Mouse (Mus musculus) left cerebral cortex, postnatal 4 days (tissue): Measurements from ENCODE around the gene Srek1. TPM values are rescaled to one million over a fixed set of nuclear protein-coding genes. Genes with fewer than 3 reads are reported as not detected.

Experiments
- DNase-seq: peaks from one replicate; pipeline ENCODE4 v3.0.0-alpha.2; 2022
- intact Hi-C: fragments of 180-260 bp; cut with DNase I; formaldehyde crosslinking; loops from one replicate; pipeline ENCODE4 v1.15.1; 2025
- total RNA-seq, 2 experiments: library from RNA; stranded (reverse); gene quantifications; 2 replicates each; pipeline ENCODE4 v1.2.3; 2021

Srek1 gene
- 10 to 100 TPM; 89.1 to 93.2 TPM for total RNA-seq

DNA sequence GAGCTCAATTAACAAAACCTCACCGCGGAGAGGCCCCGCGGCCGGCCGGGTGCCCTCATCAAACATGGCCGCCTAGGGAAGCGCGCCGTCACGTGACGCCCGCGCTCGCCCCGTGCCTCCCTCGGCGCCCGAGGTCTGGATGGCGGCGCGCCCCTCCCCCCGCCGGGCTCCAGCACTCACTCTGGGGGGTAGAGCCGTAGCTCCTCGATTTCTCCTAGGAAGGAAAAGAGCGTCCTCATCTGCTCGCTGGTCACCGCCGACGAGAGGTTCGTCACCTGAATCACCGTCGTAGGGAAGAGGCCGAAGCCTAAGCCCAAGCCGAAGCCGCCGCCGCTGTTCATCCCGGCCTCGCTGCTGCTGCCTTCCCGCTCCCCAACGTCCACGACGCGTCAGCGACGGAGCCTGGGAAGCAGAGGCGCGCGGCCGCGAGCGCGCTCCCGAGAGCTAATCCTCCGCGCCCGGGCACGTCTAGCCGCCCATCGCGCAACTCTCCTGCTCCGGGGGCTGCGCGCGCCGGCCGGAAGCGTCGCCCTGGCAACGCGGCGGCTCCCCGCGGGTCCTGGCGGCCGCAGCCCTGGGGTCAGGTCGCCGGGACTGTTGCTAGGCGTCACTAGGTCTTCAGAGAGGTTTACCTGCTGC is at the start of gene Srek1:
Srek1 (minus strand) TSS at position 490 of the 639 bp plus-strand sequence.
- peak; percentile 97 for DNase-seq
- intact Hi-C loops, result loop anchor here (10.0 kb wide), 1 partner anchor 271 kb away; no protein-coding TSS in a partner anchor

DNA sequence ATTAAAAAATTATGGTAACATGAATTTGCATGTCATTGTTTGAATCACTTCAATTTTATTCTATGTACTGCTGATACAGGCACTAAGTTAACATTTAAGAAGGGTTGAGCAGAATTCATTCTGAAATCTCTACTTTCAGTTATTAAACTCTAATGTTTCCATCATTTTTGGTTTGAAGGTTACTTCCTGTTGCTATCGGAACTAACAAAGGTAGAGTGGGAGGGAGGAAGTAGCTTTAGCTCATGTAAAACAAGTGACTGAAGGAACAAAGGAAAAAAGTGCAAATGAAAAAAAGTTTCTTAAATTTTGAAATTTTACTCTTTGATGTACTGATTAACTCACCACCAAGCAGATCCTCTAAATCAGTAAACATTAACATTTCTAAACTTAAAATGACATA is 47.9 kb upstream of the Srek1 start:
- DNase-seq, result no peak
- intact Hi-C loops, result no loop called here

DNA sequence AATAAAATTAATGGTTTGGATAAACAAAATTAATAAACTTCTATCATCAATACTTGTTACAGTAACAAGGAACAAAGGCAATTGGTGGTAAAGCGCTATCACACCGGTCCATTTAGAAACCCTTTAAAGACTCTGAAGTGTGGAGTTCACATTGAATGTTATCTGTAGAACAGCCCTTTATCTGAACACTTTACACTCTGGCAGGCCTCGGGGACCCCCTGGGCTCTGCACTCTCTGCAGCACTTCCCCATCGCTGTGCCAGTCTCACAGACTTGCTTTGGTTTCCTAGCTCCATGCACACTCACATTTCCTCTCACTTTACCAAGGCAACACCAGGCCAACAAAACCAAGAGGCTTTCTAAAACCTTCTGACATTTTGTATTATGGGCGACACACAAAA is 45.0 kb upstream of the Srek1 start:
- intact Hi-C loops, result no loop called here
- DNase-seq, result no peak

DNA sequence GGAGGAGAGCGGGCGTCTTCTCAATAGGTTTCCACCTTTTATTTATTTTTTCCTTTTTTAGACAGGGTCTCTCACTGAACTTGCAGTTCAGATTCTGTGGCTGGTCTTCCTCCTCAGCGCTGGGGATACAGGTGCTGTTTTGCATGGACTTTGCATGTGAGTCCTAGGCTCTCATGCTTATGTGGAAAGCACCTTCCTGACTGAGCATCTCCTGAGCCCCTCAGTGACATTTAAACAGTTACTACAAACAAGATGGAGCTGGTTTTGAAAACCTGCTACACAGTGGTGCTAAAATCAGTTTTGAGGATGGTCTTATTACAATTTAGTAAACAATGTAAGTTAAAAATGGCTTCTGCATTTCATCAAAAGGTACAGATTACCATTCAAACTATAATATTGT is 43.5 kb upstream of the Srek1 start:
- intact Hi-C loops, result no loop called here
- DNase-seq, result no peak

DNA sequence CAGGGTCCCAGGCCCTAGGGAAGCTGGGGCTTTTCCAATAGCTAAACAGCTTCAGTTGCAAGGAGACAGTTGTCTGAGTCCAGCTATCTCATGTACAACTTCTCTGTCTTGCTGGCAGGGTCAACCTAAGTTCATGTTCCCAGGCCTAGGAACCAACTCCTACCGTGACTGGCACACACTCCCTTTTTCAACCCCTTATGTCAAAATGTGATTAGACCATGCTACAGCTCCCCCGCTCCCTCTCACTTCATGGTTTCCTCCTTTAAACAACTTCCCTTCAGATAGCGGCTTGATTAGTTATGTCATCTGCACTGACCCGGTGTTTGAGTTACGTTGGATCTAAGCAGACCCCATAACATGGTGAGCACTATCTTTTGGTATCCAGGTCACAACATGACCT is 33.1 kb upstream of the Srek1 start:
- no peak for DNase-seq
- intact Hi-C loops, result no loop called here

DNA sequence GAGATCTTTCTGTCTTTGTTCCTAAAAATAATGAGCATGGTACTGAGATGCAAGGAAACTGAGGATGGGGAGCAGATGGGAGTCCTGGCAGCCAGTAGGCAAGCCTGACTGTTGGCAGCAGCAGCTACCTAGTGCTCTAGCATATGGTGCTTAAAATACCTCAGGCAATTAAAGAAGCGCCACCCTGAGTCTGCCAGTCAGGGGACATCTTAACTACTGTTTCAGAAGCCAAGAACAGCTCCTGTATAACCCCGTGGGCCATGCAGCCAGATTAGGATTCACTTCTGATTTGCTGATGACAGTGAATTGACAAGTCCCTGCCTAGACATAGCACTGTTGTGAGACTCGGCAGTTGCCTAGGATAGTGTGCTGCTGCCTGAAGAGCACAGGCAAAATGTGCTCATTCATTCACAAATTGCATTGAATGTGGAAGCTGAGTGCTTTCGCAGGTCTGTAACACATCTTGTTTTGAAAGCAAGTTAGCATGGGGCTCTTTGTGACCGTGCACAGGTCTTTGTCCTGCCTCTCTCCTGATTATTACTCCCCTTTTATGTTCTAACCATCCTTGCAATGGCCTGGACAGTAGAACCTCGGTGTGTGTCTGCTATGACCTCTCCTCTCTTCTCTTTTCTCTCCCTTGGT is 31.9 kb upstream of the Srek1 start:
- DNase-seq, result peak; percentile 61
- intact Hi-C loops, result no loop called here

DNA sequence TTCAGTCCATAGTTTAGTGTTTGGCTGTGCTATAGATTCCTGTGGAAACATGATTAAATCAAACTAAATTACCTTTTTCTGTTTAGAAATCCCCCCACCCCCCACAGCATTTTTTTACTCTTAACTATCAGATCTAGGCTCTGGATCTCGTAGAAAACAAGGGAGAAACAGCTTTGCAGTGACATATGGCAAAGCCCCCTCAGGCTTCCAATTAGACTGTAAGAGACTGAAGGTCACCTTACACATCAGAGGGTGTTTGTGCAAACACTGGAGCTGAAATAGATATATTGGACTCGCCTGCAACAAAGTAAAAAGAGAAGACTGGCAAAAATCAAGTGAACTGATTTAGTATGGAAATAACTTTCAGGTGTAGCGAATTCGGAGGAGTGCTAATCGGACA is 29.3 kb upstream of the Srek1 start:
- no peak for DNase-seq
- intact Hi-C loops, result no loop called here

DNA sequence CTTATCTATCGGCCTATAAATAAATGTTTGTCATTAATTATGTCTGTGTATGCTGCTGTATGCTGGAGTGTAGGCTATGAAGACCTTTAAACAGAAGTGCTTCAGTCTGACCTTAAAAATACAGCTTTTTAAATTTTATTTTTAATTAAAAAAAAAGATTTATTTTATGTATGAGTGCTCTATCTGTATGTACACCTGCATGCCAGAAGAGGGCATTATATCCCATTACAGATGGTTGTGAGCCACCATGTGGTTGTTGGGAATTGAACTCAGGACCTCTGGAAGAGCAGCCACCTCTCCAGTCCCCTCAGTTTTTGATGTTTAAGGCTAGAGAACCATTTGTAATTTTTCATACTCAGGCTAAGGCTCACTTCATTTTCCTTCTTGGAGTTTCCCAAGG is 26.6 kb upstream of the Srek1 start:
- intact Hi-C loops, result no loop called here
- no peak for DNase-seq

DNA sequence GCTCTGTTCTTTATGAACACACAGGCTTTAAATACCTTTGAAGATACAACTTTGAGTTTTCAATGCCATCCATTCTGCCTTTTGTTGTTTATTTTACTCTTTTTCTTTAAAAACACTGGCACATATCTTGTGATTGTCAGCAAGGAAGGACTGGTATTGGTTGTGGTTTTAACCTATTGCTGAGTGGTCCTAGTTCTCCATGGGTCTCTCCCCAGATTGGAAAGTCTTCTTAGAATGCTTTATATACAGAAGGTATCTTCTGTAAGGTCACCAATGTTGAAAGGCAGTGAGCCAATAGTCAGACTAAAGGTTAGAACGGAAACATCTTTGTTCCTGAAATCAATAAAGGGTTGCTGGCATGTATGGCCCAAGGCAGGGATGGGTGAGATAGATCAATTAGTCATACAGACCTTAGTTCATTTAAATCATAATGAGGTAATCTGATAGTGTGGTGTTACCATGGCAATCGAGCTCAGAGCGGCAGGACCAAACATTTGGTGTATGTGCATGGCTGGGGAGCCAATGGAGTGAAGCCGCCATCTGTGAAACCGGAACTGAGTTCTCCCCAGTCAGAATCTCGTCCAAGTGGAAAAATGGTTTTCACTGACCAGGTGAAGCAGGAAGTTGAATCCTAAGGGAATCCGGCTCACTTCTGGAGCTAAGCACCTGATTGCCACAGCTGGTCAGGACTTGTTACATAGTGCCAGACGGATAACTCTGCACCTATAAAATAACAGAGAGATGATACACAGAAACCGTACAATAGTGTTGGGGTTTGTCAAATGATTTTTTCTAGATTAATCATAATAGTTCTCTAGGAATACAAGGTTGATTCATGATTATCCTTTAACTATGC is 20.5 kb upstream of the Srek1 start:
- peak; percentile 27 for DNase-seq
- intact Hi-C loops, result no loop called here

DNA sequence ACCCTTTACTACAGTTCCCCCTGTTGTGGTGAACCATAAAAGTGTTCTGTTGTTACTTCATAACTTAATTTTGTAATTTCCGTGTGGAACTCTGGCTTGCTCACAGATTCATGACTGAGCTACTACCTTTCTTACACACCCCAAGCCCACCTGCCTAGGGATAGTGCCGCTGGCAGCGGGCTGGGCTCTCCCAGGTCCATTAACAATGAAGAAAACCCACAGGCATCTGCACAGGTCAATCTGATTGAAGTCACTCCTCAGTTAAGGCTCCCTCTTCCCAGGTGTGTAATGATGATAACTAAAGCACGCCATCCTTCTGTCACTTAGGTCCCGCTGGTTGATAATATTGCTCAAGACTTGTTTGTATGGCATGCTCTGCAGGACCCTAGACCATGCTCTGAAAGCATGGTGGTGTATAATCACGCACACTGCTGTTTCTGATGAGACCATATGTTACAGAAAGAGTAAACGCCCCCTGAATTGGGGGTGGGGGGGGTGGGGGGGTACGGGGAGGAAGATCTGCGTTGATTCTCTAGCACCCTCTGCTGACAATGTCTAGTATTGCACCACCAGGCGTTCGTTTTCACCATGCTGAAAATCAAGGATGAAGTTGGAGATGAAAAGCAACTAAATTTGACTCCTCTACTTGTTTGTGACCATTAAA is 5.6 kb upstream of the Srek1 start:
- peak; percentile 41 for DNase-seq
- intact Hi-C loops, result loop anchor here (10.0 kb wide), 1 partner anchor 265 kb away; no protein-coding TSS in a partner anchor

DNA sequence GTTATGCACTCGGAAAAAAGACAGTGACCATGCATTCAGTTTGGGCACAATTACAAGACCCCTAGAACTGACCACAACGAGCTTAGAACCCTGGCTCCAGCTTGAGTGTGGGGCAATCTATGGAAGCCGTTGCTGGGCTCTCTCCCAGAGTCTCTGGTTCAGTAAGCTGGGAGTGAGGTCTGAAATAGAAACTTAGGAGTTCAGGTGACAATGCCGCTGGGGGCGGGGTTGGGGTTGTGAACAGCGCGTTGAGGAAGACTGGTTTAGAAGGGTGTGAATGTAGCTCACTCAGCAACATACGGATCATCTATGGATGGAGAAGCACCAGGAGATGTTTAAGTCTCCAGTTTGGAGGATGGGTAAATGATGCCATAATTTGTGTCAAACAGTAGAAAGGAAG is 2.7 kb upstream of the Srek1 start:
- intact Hi-C loops, result loop anchor here (10.0 kb wide), 1 partner anchor 268 kb away; no protein-coding TSS in a partner anchor
- no peak for DNase-seq

DNA sequence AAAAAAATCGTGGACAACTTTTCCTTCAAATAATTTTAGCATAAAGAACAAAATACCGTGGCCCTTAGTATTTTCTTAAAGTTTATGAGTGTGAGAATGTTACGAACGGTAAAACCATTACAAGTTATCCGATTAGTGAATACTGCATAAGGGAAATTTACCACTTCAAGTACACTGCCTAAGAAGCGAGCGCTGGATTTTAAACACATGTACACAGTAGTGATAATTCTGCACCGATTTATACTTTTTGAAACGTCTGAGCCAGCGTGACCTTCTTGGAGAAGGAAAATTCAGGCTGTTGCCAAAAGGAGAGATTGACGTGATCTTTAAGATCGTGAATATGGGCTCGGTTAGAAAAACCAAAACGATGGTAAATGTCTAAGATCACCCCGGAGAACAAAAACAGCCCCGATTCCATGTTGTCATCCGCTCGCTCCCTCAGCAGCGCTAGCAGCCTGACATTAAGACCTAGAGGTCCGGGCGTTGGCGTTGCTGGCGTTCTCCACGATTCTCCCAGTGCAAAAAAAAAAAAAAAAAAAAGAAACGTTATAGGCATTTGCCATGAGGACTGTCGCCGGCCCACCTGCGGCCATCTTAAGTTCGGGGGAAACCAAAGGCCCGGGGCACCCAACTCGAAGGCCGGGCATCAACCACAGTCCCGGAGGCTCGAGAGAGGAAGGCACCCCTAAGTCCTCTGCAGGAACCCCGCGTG is 845 bp downstream of the Srek1 start:
- no peak for DNase-seq
- intact Hi-C loops, result loop anchor here (10.0 kb wide), 1 partner anchor 271 kb away; no protein-coding TSS in a partner anchor

DNA sequence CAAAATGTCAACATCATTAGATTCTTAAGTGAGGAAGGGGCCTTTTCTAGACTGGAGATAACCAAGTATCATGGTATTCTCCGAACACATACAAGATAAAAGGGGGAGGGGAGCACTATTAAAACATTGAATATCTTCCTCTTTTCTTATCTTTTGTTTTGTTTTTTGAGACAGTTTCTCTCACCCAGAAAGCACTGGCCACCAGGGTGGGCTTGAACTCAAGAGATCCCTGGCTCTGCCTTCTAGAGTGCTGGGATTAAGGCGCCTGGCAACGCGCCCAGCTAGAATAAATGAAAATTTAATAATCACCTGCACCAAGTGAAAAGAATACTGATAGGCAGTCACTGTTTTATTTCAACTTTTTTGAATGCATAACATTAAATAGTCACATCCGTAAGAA is 1.5 kb downstream of the Srek1 start:
- intact Hi-C loops, result loop anchor here (10.0 kb wide), 1 partner anchor 272 kb away; no protein-coding TSS in a partner anchor
- DNase-seq, result peak; percentile 30

DNA sequence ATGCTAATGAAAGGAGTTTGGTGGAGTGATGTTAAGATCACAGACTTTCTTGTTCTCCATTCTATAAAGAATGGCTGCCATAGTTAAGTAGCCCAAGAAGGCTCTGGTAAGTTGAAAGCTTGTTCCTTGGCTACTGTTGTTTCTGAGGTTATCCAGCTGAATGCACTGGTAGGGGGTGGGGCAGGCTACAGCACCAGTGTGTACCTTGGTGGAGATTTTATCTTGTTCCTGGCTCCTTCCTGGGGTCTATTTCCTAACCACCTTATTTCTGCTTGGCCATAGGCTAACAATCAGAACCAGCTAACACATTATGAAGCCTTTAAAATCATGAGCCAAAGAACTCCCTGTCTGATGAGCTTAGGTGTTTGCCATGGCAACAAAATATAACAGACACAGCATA is 3.6 kb downstream of the Srek1 start:
- DNase-seq, result no peak
- intact Hi-C loops, result loop anchor here (10.0 kb wide), 1 partner anchor 274 kb away; no protein-coding TSS in a partner anchor

DNA sequence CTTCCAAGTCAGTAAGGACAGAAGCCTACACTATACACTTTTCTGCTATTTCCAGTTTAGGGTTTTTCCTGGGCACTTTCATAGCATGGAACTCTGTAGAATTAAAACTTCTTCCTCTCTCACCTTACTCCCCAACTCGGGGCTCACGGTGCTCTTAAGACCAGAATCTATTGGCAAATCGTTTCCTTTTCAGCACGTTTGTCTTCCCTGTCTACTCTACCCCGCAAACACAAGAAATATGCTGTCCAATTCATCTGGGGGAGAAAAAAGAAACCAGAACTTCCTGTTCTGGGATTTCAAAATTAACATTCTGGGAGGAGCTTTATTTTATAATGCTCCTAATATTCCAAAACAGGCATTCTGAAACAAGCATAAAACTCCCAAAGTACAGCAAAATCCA is 6.5 kb downstream of the Srek1 start:
- DNase-seq, result no peak
- intact Hi-C loops, result no loop called here

DNA sequence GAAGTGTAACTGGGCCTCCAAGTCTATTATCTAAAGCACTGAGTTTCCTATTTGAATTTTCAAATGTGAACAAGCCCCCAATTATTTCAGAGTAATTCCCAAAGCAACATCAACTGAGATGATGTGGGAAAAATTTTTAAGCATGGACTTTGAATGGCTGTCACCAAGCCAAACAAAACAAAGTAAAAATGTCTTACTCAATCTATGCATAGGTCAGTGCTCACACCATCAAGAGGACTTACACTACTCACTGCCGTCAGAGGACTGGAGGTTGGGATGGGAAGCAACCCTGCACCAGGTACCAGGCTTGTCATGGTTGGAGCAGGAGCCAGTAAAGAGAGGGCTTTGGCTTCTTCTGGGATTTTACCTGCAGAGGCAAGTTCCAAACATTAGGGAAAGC is 10.8 kb downstream of the Srek1 start:
- intact Hi-C loops, result no loop called here
- no peak for DNase-seq

DNA sequence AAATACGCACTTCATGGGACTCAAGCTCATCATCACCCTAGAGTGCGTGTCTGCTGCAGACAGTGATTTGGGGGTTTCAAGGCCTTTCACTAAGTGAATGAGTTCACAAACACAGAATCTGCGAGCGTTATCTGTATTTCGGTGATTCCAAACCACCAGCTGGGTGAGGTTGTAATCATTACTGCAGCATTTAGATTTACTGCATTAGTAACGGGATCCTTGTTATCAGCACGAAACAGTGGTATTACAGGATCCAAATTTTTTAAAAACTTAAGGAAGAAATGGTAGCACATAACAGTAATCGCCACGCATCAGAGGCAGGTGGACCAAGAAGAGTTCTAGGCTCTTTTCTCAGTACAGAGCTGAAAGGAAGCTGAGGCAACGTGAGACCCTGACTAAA is 12.4 kb downstream of the Srek1 start:
- no peak for DNase-seq

DNA sequence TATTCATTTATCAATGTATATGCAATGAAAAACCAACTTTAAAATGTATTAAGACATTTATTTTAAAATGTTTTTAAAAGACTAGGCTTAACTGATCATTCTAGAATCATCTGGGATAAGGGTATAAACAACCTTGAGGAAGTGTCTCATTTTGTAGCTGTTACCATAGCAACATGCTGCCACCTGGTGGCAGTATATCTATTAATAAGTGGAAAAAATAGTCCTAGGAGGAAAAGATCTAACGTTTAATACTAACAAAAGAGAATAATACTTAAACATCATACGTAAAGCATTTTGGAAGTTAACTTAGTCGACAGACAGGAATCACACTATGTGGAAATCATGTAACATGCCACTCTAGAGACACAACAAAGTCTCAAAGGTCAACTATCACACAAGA is 23.0 kb downstream of the Srek1 start:
- peak; percentile 17 for DNase-seq
- intact Hi-C loops, result loop anchor here (5.0 kb wide), 1 partner anchor 301 kb away; no protein-coding TSS in a partner anchor

More for the DNA sequence above, 12.4 kb downstream of the Srek1 start:
- intact Hi-C loops, result no loop called here

DNA sequence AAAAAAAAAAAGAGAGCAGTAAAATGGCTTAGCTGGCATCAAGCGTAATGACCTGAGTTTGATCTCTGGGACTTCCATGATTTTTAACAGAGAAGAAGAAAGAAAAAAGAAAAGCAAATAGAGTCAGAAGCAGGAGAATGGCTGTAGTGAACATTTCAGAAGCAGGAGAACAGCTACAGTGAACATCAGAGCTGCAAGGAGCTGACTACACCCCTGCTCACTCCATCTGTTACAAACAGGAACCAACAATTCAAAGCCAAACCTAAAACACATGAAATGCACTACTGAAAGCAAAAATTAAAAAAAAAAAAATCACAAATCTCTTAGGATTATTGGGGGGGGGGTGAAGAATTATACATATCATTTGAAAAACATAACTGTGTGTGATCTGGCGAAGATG is 28.7 kb downstream of the Srek1 start:
- DNase-seq, result no peak
- intact Hi-C loops, result no loop called here

DNA sequence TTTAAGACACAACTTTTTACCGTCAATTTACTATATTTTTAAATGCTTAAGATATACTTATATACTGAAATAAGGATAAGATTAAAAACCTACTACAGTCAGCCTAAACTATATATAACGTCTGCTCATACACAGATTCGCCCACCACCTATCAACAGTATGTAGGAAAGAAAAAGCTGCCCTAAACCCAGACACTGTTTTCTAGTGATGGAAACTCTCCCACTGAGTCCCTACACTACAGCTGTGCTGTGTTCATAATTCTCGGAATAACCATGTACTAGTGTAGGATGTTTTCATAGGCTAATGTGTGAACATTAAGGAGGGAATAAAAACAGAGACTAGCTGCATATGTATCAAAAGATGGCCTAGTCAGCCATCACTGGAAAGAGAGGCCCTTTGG is 29.2 kb downstream of the Srek1 start:
- no peak for DNase-seq
- intact Hi-C loops, result no loop called here
